Mouse (Mus musculus): ENCODE results near the gene Phf8. TPM values are rescaled to one million over a fixed set of nuclear protein-coding genes. Genes with fewer than 3 reads are reported as not detected.
"Not testable (repeated sequence)": the region's sequence is repeated elsewhere in the genome, so short reads cannot be mapped to it uniquely, and the experiment has no call there.

Gene Phf8
- 100 to 1,000 TPM in 12 of 26 experiments, 10 to 100 TPM in 14; 32.9 to 170 (median 98.7) TPM for total RNA-seq (2018; cell fraction: chromatin; rRNA removed)
- 10 to 100 TPM; 14.6 to 27.1 (median 20.8) TPM for total RNA-seq (2018; cell fraction: cytosol; rRNA removed)
- 10 to 100 TPM; 27.4 to 97.0 (median 52.0) TPM for total RNA-seq (2018; cell fraction: nucleus; rRNA removed)
- 13.9 to 24.0 TPM (median 15.0 TPM) in 3 replicates for polyA plus RNA-seq (2018)

- no peaks in the 10 kb centered on the region for H3K36me3 ChIP-seq (ENCODE audit: inconsistent target)
- whole genome bisulfite sequencing (ENCODE audit: missing documents): 19% methylated on average over 66 of the region's 68 CpGs
- peak within 1 kb of the TSS; percentile 76 for H3K4me3 ChIP-seq (ENCODE audit: inconsistent target)
- H3K79me2 ChIP-seq (ENCODE audit: inconsistent target): peaks cover 30% of the 10 kb centered on the region; the same call in 1 of the 2 replicates
- H3K27ac ChIP-seq: peak within 1 kb of the TSS; percentile 66
These were observed at the start of gene Phf8 for GRCm38 (mm10) chrX:151520458-151521322. TSS of gene Phf8 (plus strand) at chrX:151520672.

GRCm38 (mm10) chrX:151488128-151488527 is 32.3 kb upstream of the Phf8 start:
- Histone ChIP-seq H3K79me2 (ENCODE audit: inconsistent target) (no peaks in the 10 kb centered on the region), H3K4me3 (ENCODE audit: inconsistent target) (no peak overlapping the region), H3K27ac (no peak overlapping the region), H3K36me3 (ENCODE audit: inconsistent target) (no peaks in the 10 kb centered on the region)
- 80% methylated on average over 3 of the region's 3 CpGs for WGBS (ENCODE audit: missing documents)

GRCm38 (mm10) chrX:151493269-151493668 is 27.2 kb upstream of the Phf8 start:
- not testable (repeated sequence) for H3K79me2 ChIP-seq (ENCODE audit: inconsistent target); H3K4me3 ChIP-seq (ENCODE audit: inconsistent target); H3K27ac ChIP-seq; H3K36me3 ChIP-seq (ENCODE audit: inconsistent target)
- 92% methylated on average over 2 of the region's 4 CpGs for whole genome bisulfite sequencing (ENCODE audit: missing documents)

GRCm38 (mm10) chrX:151496596-151496995 is 23.9 kb upstream of the Phf8 start:
- Histone ChIP-seq H3K36me3 (ENCODE audit: inconsistent target) (no peaks in the 10 kb centered on the region), H3K79me2 (ENCODE audit: inconsistent target) (no peaks in the 10 kb centered on the region), H3K4me3 (ENCODE audit: inconsistent target) (no peak overlapping the region), H3K27ac (no peak overlapping the region)
- WGBS (ENCODE audit: missing documents): 25% methylated on average over 1 of the region's 1 CpGs

GRCm38 (mm10) chrX:151508536-151508935 is 11.9 kb upstream of the Phf8 start:
- Histone ChIP-seq H3K36me3 (ENCODE audit: inconsistent target) (no peaks in the 10 kb centered on the region), H3K4me3 (ENCODE audit: inconsistent target) (no peak overlapping the region), H3K79me2 (ENCODE audit: inconsistent target) (no peaks in the 10 kb centered on the region), H3K27ac (no peak overlapping the region)

GRCm38 (mm10) chrX:151509906-151510305 is 10.6 kb upstream of the Phf8 start:
- Histone ChIP-seq H3K4me3 (ENCODE audit: inconsistent target) (no peak overlapping the region), H3K36me3 (ENCODE audit: inconsistent target) (no peaks in the 10 kb centered on the region), H3K79me2 (ENCODE audit: inconsistent target) (no peaks in the 10 kb centered on the region), H3K27ac (no peak overlapping the region)
- 100% methylated on average over 1 of the region's 1 CpGs for WGBS (ENCODE audit: missing documents)

GRCm38 (mm10) chrX:151513066-151513465 is 7.4 kb upstream of the Phf8 start:
- Histone ChIP-seq H3K27ac (no peak overlapping the region), H3K4me3 (ENCODE audit: inconsistent target) (no peak overlapping the region), H3K36me3 (ENCODE audit: inconsistent target) (no peaks in the 10 kb centered on the region), H3K79me2 (ENCODE audit: inconsistent target) (no peaks in the 10 kb centered on the region)
- 93% methylated on average over 3 of the region's 3 CpGs for WGBS (ENCODE audit: missing documents)

- Histone ChIP-seq H3K4me3 (ENCODE audit: inconsistent target) (no peak overlapping the region), H3K36me3 (ENCODE audit: inconsistent target) (no peaks in the 10 kb centered on the region), H3K27ac (no peak overlapping the region), H3K79me2 (ENCODE audit: inconsistent target) (no peaks in the 10 kb centered on the region)
- WGBS (ENCODE audit: missing documents): 89% methylated on average over 2 of the region's 2 CpGs
These were observed 6.8 kb upstream of the Phf8 start for GRCm38 (mm10) chrX:151513694-151514093.

GRCm38 (mm10) chrX:151518181-151518580 is 2.3 kb upstream of the Phf8 start:
- peaks cover 18% of the 10 kb centered on the region; the same call in 1 of the 2 replicates for H3K79me2 ChIP-seq (ENCODE audit: inconsistent target)
- H3K4me3 ChIP-seq (ENCODE audit: inconsistent target): no peak overlapping the region
- H3K36me3 ChIP-seq (ENCODE audit: inconsistent target): no peaks in the 10 kb centered on the region
- no peak overlapping the region for H3K27ac ChIP-seq
- no CpG with 5 or more reads among the region's 1 CpGs for WGBS (ENCODE audit: missing documents)

- WGBS (ENCODE audit: missing documents): 18% methylated on average over 2 of the region's 17 CpGs
- H3K36me3 ChIP-seq (ENCODE audit: inconsistent target): no peaks in the 10 kb centered on the region
- peaks cover 30% of the 10 kb centered on the region; the same call in 1 of the 2 replicates for H3K79me2 ChIP-seq (ENCODE audit: inconsistent target)
- peak overlapping the region; percentile 76 for H3K4me3 ChIP-seq (ENCODE audit: inconsistent target)
- peak overlapping the region; percentile 66 for H3K27ac ChIP-seq
These were observed 380 bp upstream of the Phf8 start for GRCm38 (mm10) chrX:151520127-151520457.

GRCm38 (mm10) chrX:151521786-151522522 is 1.5 kb downstream of the Phf8 start:
- Histone ChIP-seq H3K36me3 (ENCODE audit: inconsistent target) (no peaks in the 10 kb centered on the region), H3K4me3 (ENCODE audit: inconsistent target) (peak overlapping the region; percentile 76), H3K79me2 (ENCODE audit: inconsistent target) (peaks cover 30% of the 10 kb centered on the region; the same call in 1 of the 2 replicates), H3K27ac (peak overlapping the region; percentile 66)
- WGBS (ENCODE audit: missing documents): 31% methylated on average over 22 of the region's 25 CpGs

GRCm38 (mm10) chrX:151553356-151553755 is 32.9 kb downstream of the Phf8 start:
- WGBS (ENCODE audit: missing documents): 39% methylated on average over 4 of the region's 4 CpGs
- no peak overlapping the region for H3K27ac ChIP-seq
- no peaks in the 10 kb centered on the region for H3K79me2 ChIP-seq (ENCODE audit: inconsistent target)
- no peak overlapping the region for H3K4me3 ChIP-seq (ENCODE audit: inconsistent target)
- H3K36me3 ChIP-seq (ENCODE audit: inconsistent target): no peaks in the 10 kb centered on the region

GRCm38 (mm10) chrX:151575166-151575565 is 54.7 kb downstream of the Phf8 start:
- no peak overlapping the region for H3K27ac ChIP-seq
- H3K79me2 ChIP-seq (ENCODE audit: inconsistent target): no peaks in the 10 kb centered on the region
- H3K4me3 ChIP-seq (ENCODE audit: inconsistent target): no peak overlapping the region
- H3K36me3 ChIP-seq (ENCODE audit: inconsistent target): peaks cover 2% of the 10 kb centered on the region; the same call in 1 of the 2 replicates
- no CpG with 5 or more reads among the region's 1 CpGs for WGBS (ENCODE audit: missing documents)

- no peaks in the 10 kb centered on the region for H3K79me2 ChIP-seq (ENCODE audit: inconsistent target)
- no peaks in the 10 kb centered on the region for H3K36me3 ChIP-seq (ENCODE audit: inconsistent target)
- no peak overlapping the region for H3K27ac ChIP-seq
- WGBS (ENCODE audit: missing documents): 88% methylated on average over 2 of the region's 2 CpGs
- H3K4me3 ChIP-seq (ENCODE audit: inconsistent target): no peak overlapping the region
These were observed 122.9 kb downstream of the Phf8 start for GRCm38 (mm10) chrX:151643386-151643785.

GRCm38 (mm10) chrX:151653744-151654143 is 133.3 kb downstream of the Phf8 start:
- no peak overlapping the region for H3K4me3 ChIP-seq (ENCODE audit: inconsistent target)
- H3K27ac ChIP-seq: no peak overlapping the region
- H3K79me2 ChIP-seq (ENCODE audit: inconsistent target): no peaks in the 10 kb centered on the region
- 94% methylated on average over 2 of the region's 2 CpGs for WGBS (ENCODE audit: missing documents)
- no peaks in the 10 kb centered on the region for H3K36me3 ChIP-seq (ENCODE audit: inconsistent target)
